Mouse (Mus musculus) WW6 (cell line): ENCODE results near the gene Fam19a2.

ENCODE experiments used
- DNase-seq: peaks from one replicate; pipeline ENCODE4 v3.0.0-alpha.2; 2013; ENCODE audit warnings: low read depth, low spot score

Fam19a2 gene

GRCm38 (mm10) chr10:123570616-123571188 is 306.9 kb downstream of the Fam19a2 start:
- DNase-seq, result no peak

GRCm38 (mm10) chr10:123572342-123573070 is 308.7 kb downstream of the Fam19a2 start:
- DNase-seq, result no peak

- DNase-seq, result no peak
These were observed 314.0 kb downstream of the Fam19a2 start for GRCm38 (mm10) chr10:123577823-123578222.

- DNase-seq, result no peak
These were observed 315.2 kb downstream of the Fam19a2 start for GRCm38 (mm10) chr10:123579012-123579411.

GRCm38 (mm10) chr10:123595043-123595442 is 331.2 kb downstream of the Fam19a2 start:
- no peak for DNase-seq

GRCm38 (mm10) chr10:123597059-123597458 is 333.3 kb downstream of the Fam19a2 start:
- DNase-seq, result no peak

- DNase-seq, result no peak
These were observed 341.9 kb downstream of the Fam19a2 start for GRCm38 (mm10) chr10:123605671-123606070.

GRCm38 (mm10) chr10:123626691-123627090 is 362.9 kb downstream of the Fam19a2 start:
- no peak for DNase-seq

GRCm38 (mm10) chr10:123629248-123629744 is 365.5 kb downstream of the Fam19a2 start:
- DNase-seq, result no peak

GRCm38 (mm10) chr10:123632029-123632428 is 368.2 kb downstream of the Fam19a2 start:
- no peak for DNase-seq

GRCm38 (mm10) chr10:123636655-123637054 is 372.9 kb downstream of the Fam19a2 start:
- no peak for DNase-seq

GRCm38 (mm10) chr10:123637496-123637895 is 373.7 kb downstream of the Fam19a2 start:
- DNase-seq, result no peak

- no peak for DNase-seq
These were observed 381.8 kb downstream of the Fam19a2 start for GRCm38 (mm10) chr10:123645568-123645967.

GRCm38 (mm10) chr10:123671208-123671607 is 407.4 kb downstream of the Fam19a2 start:
- no peak for DNase-seq

GRCm38 (mm10) chr10:123678284-123678864 is 414.6 kb downstream of the Fam19a2 start:
- DNase-seq, result peak; percentile 13

GRCm38 (mm10) chr10:123682718-123683255 is 419.0 kb downstream of the Fam19a2 start:
- DNase-seq, result no peak

- no peak for DNase-seq
These were observed 428.6 kb downstream of the Fam19a2 start for GRCm38 (mm10) chr10:123692186-123692925.

GRCm38 (mm10) chr10:123692926-123693224 is 429.1 kb downstream of the Fam19a2 start:
- no peak for DNase-seq

GRCm38 (mm10) chr10:123702595-123702994 is 438.8 kb downstream of the Fam19a2 start:
- no peak for DNase-seq

GRCm38 (mm10) chr10:123707026-123707425 is 443.2 kb downstream of the Fam19a2 start:
- no peak for DNase-seq

GRCm38 (mm10) chr10:123710738-123711137 is 446.9 kb downstream of the Fam19a2 start:
- DNase-seq, result no peak

GRCm38 (mm10) chr10:123721952-123722460 is 458.2 kb downstream of the Fam19a2 start:
- DNase-seq, result no peak
